Mouse (Mus musculus) ES-Bruce4 (cell line): ENCODE results near the gene Cd70.

Source experiments
- CTCF ChIP-seq: IDR thresholded peaks from one replicate; pipeline ENCODE4 v1.8.1; 2011; ENCODE audit warnings: low read depth, low read length
- EP300 ChIP-seq: IDR thresholded peaks from 2 replicates; pipeline ENCODE4 v1.6.1; 2011; ENCODE audit warnings: low read depth, low read length; ENCODE audit not compliant: insufficient read depth
- POLR2A ChIP-seq: IDR thresholded peaks from one replicate; pipeline ENCODE4 v1.8.1; 2011; ENCODE audit warnings: low read length; ENCODE audit not compliant: insufficient read depth

DNA sequence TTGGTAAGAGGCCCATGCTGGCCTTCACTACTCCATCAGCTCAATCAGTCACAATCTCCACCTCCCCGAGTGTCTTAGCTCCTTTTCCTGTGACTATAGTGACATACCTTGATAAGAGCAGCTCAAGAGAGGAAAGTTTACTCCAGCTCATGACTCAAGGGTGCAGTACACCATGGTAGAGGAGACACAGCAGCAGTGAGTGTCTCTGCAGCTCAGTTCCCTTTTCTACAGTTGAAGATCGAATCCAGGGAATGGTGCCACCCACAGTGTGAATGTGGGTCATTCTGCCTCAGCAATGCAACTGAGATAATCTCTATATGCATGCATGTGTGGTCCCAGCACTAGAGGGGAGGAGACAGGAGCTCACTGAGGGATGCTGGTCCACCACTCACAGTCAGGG, 36.1 kb upstream of the Cd70 start:
- TF ChIP-seq CTCF (no peak), POLR2A (no peak), EP300 (no peak)
